Mouse (Mus musculus): ENCODE data around the gene Tmem151b. TPM values are rescaled to one million over a fixed set of nuclear protein-coding genes. Genes with fewer than 3 reads are reported as not detected.

The Tmem151b gene
- polyA plus RNA-seq, 1 experiment from 2014 or later, result 0.07 TPM

- Histone ChIP-seq H3K27me3 (replicated peaks; ENCODE audit: insufficient read depth, low read length) (no peaks in the 10 kb centered on the region), H3K9me3 (ENCODE audit: low read length) (no peaks in the 10 kb centered on the region), H3K4me3 (ENCODE audit: low read depth, low read length) (peak overlapping the region; percentile 54), H3K9ac (replicated peaks; ENCODE audit: low read depth) (peak overlapping the region; percentile 42), H3K27ac (ENCODE audit: low read length) (peak overlapping the region; percentile 7; the same call in 1 of the 2 replicates), H3K4me2 (replicated peaks; ENCODE audit: low read depth, low read length) (peak overlapping the region; percentile 97), H3K4me1 (ENCODE audit: insufficient read depth, low read depth, low read length) (peaks cover 53% of the 10 kb centered on the region), H3K36me3 (ENCODE audit: insufficient read depth, low read length) (no peaks in the 10 kb centered on the region)
- no peak for TF ChIP-seq EP300 (IDR thresholded peaks at IDR 0.05)
- TF ChIP-seq CTCF (IDR thresholded peaks at IDR 0.05), result 0 out of 2 replicates have a peak, but pooled peaks have one; percentile 3
- under 1% methylated on average over 55 of the region's 58 CpGs for WGBS
- peak; percentile 57 for ATAC-seq
- DNase-seq (ENCODE audit: low spot score), result peak; percentile 78
Observed at GRCm38 (mm10) chr17:45594881-45595735, 45.6 kb upstream of the Tmem151b start.

GRCm38 (mm10) chr17:45594195-45594594, 44.7 kb upstream of the Tmem151b start:
- peak overlapping the region; percentile 12; the same call in 1 of the 2 replicates for H3K4me3 ChIP-seq (ENCODE audit: low read depth, low read length)
- peak overlapping the region; percentile 97 for H3K4me2 ChIP-seq (replicated peaks; ENCODE audit: low read depth, low read length)
- 49% methylated on average over 8 of the region's 8 CpGs for WGBS
- DNase-seq (ENCODE audit: low spot score) (no peak), ATAC-seq (no peak)
- 0 out of 2 replicates have a peak overlapping the region, but pooled peaks have one; percentile 8 for H3K9ac ChIP-seq (replicated peaks; ENCODE audit: low read depth)
- H3K9me3 ChIP-seq (ENCODE audit: low read length), result no peaks in the 10 kb centered on the region
- H3K4me1 ChIP-seq (ENCODE audit: insufficient read depth, low read depth, low read length), result peaks cover 52% of the 10 kb centered on the region
- H3K27me3 ChIP-seq (replicated peaks; ENCODE audit: insufficient read depth, low read length), result no peaks in the 10 kb centered on the region
- H3K27ac ChIP-seq (ENCODE audit: low read length), result no peak overlapping the region
- no peak for TF ChIP-seq EP300 (IDR thresholded peaks at IDR 0.05)
- no peak for TF ChIP-seq CTCF (IDR thresholded peaks at IDR 0.05)
- H3K36me3 ChIP-seq (ENCODE audit: insufficient read depth, low read length), result no peaks in the 10 kb centered on the region

DNA sequence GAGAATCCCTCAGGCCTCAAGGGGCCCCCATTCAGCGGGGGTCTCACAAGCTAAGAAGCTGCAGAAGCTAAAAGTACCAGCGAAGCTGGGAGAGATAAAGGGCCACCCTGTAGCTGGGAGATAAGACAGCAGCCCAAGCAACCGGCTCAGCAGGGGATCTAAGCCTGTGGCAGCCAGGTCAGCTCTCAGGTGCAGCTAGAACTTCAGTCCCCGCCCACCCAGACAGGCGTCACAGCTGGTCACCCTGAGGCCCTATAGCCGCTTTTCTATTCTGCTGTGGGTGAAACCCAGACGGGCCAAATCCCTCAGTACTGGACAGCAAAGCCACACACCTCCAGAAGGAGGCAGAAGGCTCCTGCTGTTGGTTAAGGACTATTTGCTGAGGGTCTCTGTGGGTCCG, 44.0 kb upstream of the Tmem151b start:
- peak; percentile 32 for TF ChIP-seq CTCF (IDR thresholded peaks at IDR 0.05)
- no peak for TF ChIP-seq EP300 (IDR thresholded peaks at IDR 0.05)
- Histone ChIP-seq H3K4me2 (replicated peaks; ENCODE audit: low read depth, low read length) (peak overlapping the region; percentile 97; the same call in 1 of the 2 replicates), H3K4me1 (ENCODE audit: insufficient read depth, low read depth, low read length) (peaks cover 51% of the 10 kb centered on the region), H3K27me3 (replicated peaks; ENCODE audit: insufficient read depth, low read length) (no peaks in the 10 kb centered on the region), H3K36me3 (ENCODE audit: insufficient read depth, low read length) (no peaks in the 10 kb centered on the region), H3K9ac (replicated peaks; ENCODE audit: low read depth) (no peak overlapping the region), H3K9me3 (ENCODE audit: low read length) (no peaks in the 10 kb centered on the region), H3K4me3 (ENCODE audit: low read depth, low read length) (no peak overlapping the region; the same call in 1 of the 2 replicates), H3K27ac (ENCODE audit: low read length) (peak overlapping the region; percentile 59; the same call in 1 of the 2 replicates)
- WGBS, result 43% methylated on average over 8 of the region's 8 CpGs
- ATAC-seq (no peak), DNase-seq (ENCODE audit: low spot score) (no peak)

DNA sequence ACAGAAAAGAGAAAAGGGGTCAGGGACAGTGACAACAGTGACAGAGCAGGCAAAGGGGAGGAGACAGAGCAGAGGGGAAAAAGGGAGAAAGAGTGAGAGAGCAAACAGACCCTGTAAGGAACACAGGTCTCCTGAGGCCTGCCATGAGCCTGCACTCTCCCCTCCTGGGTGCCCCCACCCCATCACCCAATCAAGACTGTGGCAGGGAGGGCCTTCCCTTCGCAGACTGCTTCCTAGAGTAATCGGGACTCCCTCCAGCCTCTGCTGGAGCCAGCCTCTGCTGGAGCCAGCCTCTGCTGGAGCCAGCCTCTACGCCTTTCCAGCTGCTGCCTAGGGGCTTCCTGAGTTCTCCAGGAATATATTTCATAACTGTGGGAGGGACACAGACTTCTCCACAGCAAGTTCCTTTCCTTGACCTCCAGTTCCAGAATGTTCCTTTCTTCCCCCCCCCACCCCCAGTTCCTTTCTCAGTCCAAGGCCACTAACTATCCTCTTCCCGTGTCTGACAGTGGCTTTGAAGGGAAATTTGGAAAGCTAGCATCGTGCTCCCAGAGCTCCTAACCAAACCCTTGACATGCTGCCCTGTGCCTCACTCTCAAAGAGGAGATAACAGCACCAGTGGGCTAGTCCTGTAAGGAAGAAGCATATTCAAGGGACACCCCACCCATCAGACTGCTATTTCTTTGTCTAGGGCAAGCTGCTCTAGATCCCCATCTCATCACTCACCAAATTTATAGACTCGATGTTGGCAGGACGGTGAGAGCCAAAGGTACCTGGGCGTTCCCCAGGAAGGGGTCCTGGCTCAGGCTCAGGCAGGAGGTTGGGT, 43.3 kb upstream of the Tmem151b start:
- H3K4me2 ChIP-seq (replicated peaks; ENCODE audit: low read depth, low read length), result peak overlapping the region; percentile 97
- no peaks in the 10 kb centered on the region for H3K27me3 ChIP-seq (replicated peaks; ENCODE audit: insufficient read depth, low read length)
- peak; percentile 77 for DNase-seq (ENCODE audit: low spot score)
- no peaks in the 10 kb centered on the region for H3K36me3 ChIP-seq (ENCODE audit: insufficient read depth, low read length)
- peaks cover 51% of the 10 kb centered on the region for H3K4me1 ChIP-seq (ENCODE audit: insufficient read depth, low read depth, low read length)
- peak overlapping the region; percentile 59 for H3K27ac ChIP-seq (ENCODE audit: low read length)
- 0 out of 2 replicates have a peak overlapping the region, but pooled peaks have one; percentile 8 for H3K4me3 ChIP-seq (ENCODE audit: low read depth, low read length)
- TF ChIP-seq EP300 (IDR thresholded peaks at IDR 0.05) (no peak), CTCF (IDR thresholded peaks at IDR 0.05) (no peak)
- peak overlapping the region; percentile 29; the same call in 1 of the 2 replicates for H3K9ac ChIP-seq (replicated peaks; ENCODE audit: low read depth)
- no peaks in the 10 kb centered on the region for H3K9me3 ChIP-seq (ENCODE audit: low read length)
- 31% methylated on average over 8 of the region's 8 CpGs for WGBS
- ATAC-seq, result peak; percentile 51

DNA sequence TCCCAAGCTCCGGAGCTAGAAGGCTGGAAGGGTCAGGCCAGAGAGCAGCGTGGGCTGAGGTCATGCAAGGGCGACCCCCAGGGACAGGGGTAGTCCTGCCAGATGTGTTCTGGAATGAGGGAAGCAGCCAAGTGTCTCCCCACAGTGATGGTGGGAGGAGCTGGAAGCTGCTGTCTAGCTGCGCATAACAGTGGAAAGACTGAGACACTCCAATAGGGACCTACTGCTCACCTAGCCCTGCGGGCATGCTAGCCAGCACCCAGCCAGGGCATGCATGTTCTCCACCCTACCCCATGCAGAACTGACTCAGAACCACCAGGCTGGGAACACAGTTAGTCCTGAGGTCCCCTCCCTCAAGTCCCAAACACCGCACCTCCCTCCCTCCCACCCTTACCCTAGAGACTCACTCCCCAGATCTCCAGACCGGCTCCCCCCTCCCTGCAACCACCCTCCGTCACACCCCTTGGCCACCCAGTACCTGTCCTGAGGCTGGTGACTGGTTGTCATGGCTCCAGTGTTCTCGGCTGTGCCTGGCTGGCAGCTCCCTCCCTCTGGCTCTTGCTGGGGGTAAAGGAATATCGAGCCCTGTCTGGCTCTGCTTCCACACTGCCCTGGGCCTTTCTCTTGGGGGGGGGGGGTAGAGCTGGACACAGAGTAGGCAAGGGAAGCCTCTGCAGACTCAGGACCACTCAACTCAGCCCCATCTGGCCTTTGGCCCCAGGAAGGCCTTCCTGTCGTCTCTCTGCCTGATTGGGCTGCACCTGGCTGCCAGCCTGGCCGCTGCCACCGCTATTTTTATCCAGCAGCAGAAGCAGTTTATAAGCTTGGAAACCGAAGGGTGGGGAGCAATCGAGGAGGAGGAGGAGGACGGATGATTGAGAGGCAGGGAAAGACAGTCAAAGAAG, 42.5 kb upstream of the Tmem151b start:
- TF ChIP-seq EP300 (IDR thresholded peaks at IDR 0.05) (no peak), CTCF (IDR thresholded peaks at IDR 0.05) (no peak)
- DNase-seq (ENCODE audit: low spot score) (no peak), ATAC-seq (no peak)
- H3K36me3 ChIP-seq (ENCODE audit: insufficient read depth, low read length), result no peaks in the 10 kb centered on the region
- peak overlapping the region; percentile 32 for H3K4me2 ChIP-seq (replicated peaks; ENCODE audit: low read depth, low read length)
- no peaks in the 10 kb centered on the region for H3K9me3 ChIP-seq (ENCODE audit: low read length)
- no peaks in the 10 kb centered on the region for H3K27me3 ChIP-seq (replicated peaks; ENCODE audit: insufficient read depth, low read length)
- peak overlapping the region; percentile 59; the same call in 1 of the 2 replicates for H3K27ac ChIP-seq (ENCODE audit: low read length)
- WGBS, result 51% methylated on average over 16 of the region's 16 CpGs
- H3K4me3 ChIP-seq (ENCODE audit: low read depth, low read length), result 0 out of 2 replicates have a peak overlapping the region, but pooled peaks have one; percentile 8
- H3K4me1 ChIP-seq (ENCODE audit: insufficient read depth, low read depth, low read length), result peaks cover 51% of the 10 kb centered on the region
- peak overlapping the region; percentile 29 for H3K9ac ChIP-seq (replicated peaks; ENCODE audit: low read depth)
